In genomic region chr3:127460891-127461437, GRCm38 (mm10) we compare ENCODE assay signal across 21 mouse cellular contexts. TPM values are rescaled to one million over a fixed set of nuclear protein-coding genes. Genes with fewer than 3 reads are reported as not detected.
A peak's percentile ranks its signal among the peaks of the same experiment; 100 is the strongest.
DNase-seq lines count a peak whose midpoint lies in the region; ATAC-seq and TF ChIP-seq lines count a peak whose summit lies in the region.
"Had no signal": no experiment of that assay in that cellular context is flagged by ENCODE, and none has a peak within 500 bp of the region (broad histone marks: within the 10 kb centered on the region; RNA-seq: fewer than 3 reads in every experiment).

No protein-coding gene starts in this region.

- H3K27ac ChIP-seq in liver, embryonic 12.5 days = no peak overlapping the region
- H3K27ac ChIP-seq in liver, postnatal 0 days (ENCODE audit: low read depth) = no peak overlapping the region
- no peak overlapping the region for H3K27ac ChIP-seq in midbrain, embryonic 14.5 days (replicated peaks; ENCODE audit: low read depth, low read length)
- H3K27ac ChIP-seq: kidney, embryonic 15.5 days; limb, embryonic 10.5 days; neural tube, embryonic 13.5 days had no signal

- no peaks in the 10 kb centered on the region; the same call in 1 of the 2 replicates for H3K27me3 ChIP-seq in liver, embryonic 12.5 days (replicated peaks)
- no peaks in the 10 kb centered on the region for H3K27me3 ChIP-seq in liver, postnatal 0 days (ENCODE audit: insufficient read depth, low read length)
- H3K27me3 ChIP-seq in midbrain, embryonic 14.5 days (ENCODE audit: control insufficient read depth, insufficient read depth, low read length) = no peaks in the 10 kb centered on the region
- H3K27me3 ChIP-seq: heart, embryonic 12.5 days; Patski had no signal

- no peak for TF ChIP-seq POLR2A in brain, embryonic 14.5 days (IDR thresholded peaks at IDR 0.05; ENCODE audit: borderline replicate concordance, extremely low read depth, insufficient read depth, insufficient read length, poor library complexity, severe bottlenecking)

- H3K4me1 ChIP-seq in liver, embryonic 12.5 days = peaks cover 34% of the 10 kb centered on the region
- peaks cover 10% of the 10 kb centered on the region for H3K4me1 ChIP-seq in liver, postnatal 0 days (ENCODE audit: insufficient read depth)
- H3K4me1 ChIP-seq in midbrain, embryonic 14.5 days (ENCODE audit: control insufficient read depth, insufficient read depth, low read length) = peaks cover 13% of the 10 kb centered on the region

- no peak overlapping the region for H3K4me2 ChIP-seq in liver, embryonic 12.5 days
- H3K4me2 ChIP-seq in liver, postnatal 0 days (ENCODE audit: low read depth, low read length) = no peak overlapping the region
- no peak overlapping the region for H3K4me2 ChIP-seq in midbrain, embryonic 14.5 days (ENCODE audit: low read length)
- H3K4me2 ChIP-seq: heart, embryonic 12.5 days; kidney, embryonic 15.5 days; neural tube, embryonic 13.5 days had no signal

- no peak for TF ChIP-seq EP300 in liver, postnatal 0 days (IDR thresholded peaks at IDR 0.05; ENCODE audit: low read depth)

- DNase-seq in gastrocnemius, postnatal 14 days = peak; percentile 7
- DNase-seq in gastrocnemius, adult 8-10 months (ENCODE audit: low spot score in 2 of 2) = no peak
- no peak for DNase-seq in liver, postnatal 0 days
- DNase-seq in brain, embryonic 14.5 days (ENCODE audit: low read depth) = peak; percentile 36
- peak; percentile 31 for DNase-seq in midbrain, embryonic 14.5 days
- DNase-seq in layer of hippocampus, adult 8-10 months (ENCODE audit: low spot score in 2 of 2) = no peak
- DNase-seq: adrenal gland, postnatal 14 days; B cell, adult 2 months; cerebellum, adult 18-20 months; lung, adult 18-20 months; lung, postnatal 4 days; thymus, postnatal 25 days had no signal

- H3K9ac ChIP-seq in liver, embryonic 12.5 days = no peak overlapping the region
- H3K9ac ChIP-seq in liver, postnatal 0 days (replicated peaks) = no peak overlapping the region
- no peak overlapping the region for H3K9ac ChIP-seq in midbrain, embryonic 14.5 days (replicated peaks; ENCODE audit: low read length)
- H3K9ac ChIP-seq: heart, embryonic 12.5 days; kidney, embryonic 15.5 days; neural tube, embryonic 13.5 days had no signal

- no peaks in the 10 kb centered on the region for H3K36me3 ChIP-seq in liver, embryonic 12.5 days
- H3K36me3 ChIP-seq in liver, postnatal 0 days (replicated peaks; ENCODE audit: insufficient read depth, low read length) = no peaks in the 10 kb centered on the region
- H3K36me3 ChIP-seq in midbrain, embryonic 14.5 days (ENCODE audit: control insufficient read depth, insufficient read depth, low read length) = no peaks in the 10 kb centered on the region
- H3K36me3 ChIP-seq: heart, embryonic 12.5 days; kidney, embryonic 15.5 days; limb, embryonic 10.5 days; neural tube, embryonic 13.5 days had no signal

- no peak overlapping the region for H3K4me3 ChIP-seq in liver, embryonic 12.5 days
- H3K4me3 ChIP-seq in liver, postnatal 0 days (ENCODE audit: low read depth, low read length) = no peak overlapping the region
- no peak overlapping the region for H3K4me3 ChIP-seq in midbrain, embryonic 14.5 days (replicated peaks; ENCODE audit: low read depth, low read length)
- H3K4me3 ChIP-seq: heart, embryonic 12.5 days; kidney, embryonic 15.5 days; limb, embryonic 10.5 days; neural tube, embryonic 13.5 days had no signal

- no peak for TF ChIP-seq CTCF in liver, postnatal 0 days (IDR thresholded peaks at IDR 0.05; ENCODE audit: low read depth)
- TF ChIP-seq CTCF in brain, embryonic 14.5 days (IDR thresholded peaks at IDR 0.05; ENCODE audit: borderline replicate concordance, extremely low read depth, insufficient read depth, insufficient read length) = no peak

- no peaks in the 10 kb centered on the region for H3K9me3 ChIP-seq in liver, embryonic 12.5 days (replicated peaks)
- H3K9me3 ChIP-seq in liver, postnatal 0 days (ENCODE audit: low read length) = no peaks in the 10 kb centered on the region
- H3K9me3 ChIP-seq in midbrain, embryonic 14.5 days (ENCODE audit: control insufficient read depth, low read length) = no peaks in the 10 kb centered on the region
- H3K9me3 ChIP-seq: heart, embryonic 12.5 days; kidney, embryonic 15.5 days; limb, embryonic 10.5 days; neural tube, embryonic 13.5 days had no signal

- ATAC-seq in liver, embryonic 12.5 days = peak; percentile 30; the same call in 1 of the 2 replicates
- ATAC-seq in liver, postnatal 0 days = no peak
- no peak for ATAC-seq in midbrain, embryonic 14.5 days (ENCODE audit: low FRiP score, low TSS enrichment)
- ATAC-seq: activated CD4-positive, CD25-positive, alpha-beta regulatory T cell, adult 4 months; inflammation-experienced regulatory T-cells, adult 6 months; Patski had no signal

- intact Hi-C loops in gastrocnemius, postnatal 14 days (cut with DNase I; ENCODE audit: low total_unique reads) = no loop called here

- 56% methylated on average over 11 of the region's 11 CpGs for WGBS in liver, embryonic 12.5 days (ENCODE audit: insufficient replicate concordance)
- 63% methylated on average over 11 of the region's 11 CpGs for WGBS in liver, postnatal 0 days (ENCODE audit: insufficient replicate concordance)
- 64% methylated on average over 11 of the region's 11 CpGs for WGBS in midbrain, embryonic 14.5 days

RNA-seq across cellular contexts. Expression of gene Ank2, which starts 38.2 kb away (rescaled TPM):
- total RNA-seq in gastrocnemius, postnatal 14 days (2021) = 100 to 1,000 TPM in 1 of 2 experiments, 10 to 100 TPM in 1; 98.1 to 119 TPM
- total RNA-seq in gastrocnemius, adult 8-10 months (2022) = 100 to 1,000 TPM in 3 of 4 experiments, 10 to 100 TPM in 1; 96.2 to 128 (median 111) TPM
- 9.0 and 10.1 TPM in 2 replicates for polyA plus RNA-seq in liver, embryonic 12.5 days (2016; fragmentation: Nextera tagmentation; extraction: Ambion mirVana)
- polyA plus RNA-seq in liver, postnatal 0 days (2015; fragmentation: Nextera tagmentation; extraction: Ambion mirVana) = 4.7 and 5.1 TPM in 2 replicates
- polyA plus RNA-seq in brain, embryonic 14.5 days (2012; rRNA removed) = 94.5 and 187 TPM in 2 replicates
- 195 and 211 TPM in 2 replicates for polyA plus RNA-seq in midbrain, embryonic 14.5 days (2014; fragmentation: Nextera tagmentation; extraction: Ambion mirVana)
- 100 to 1,000 TPM; 710 to 787 (median 750) TPM for total RNA-seq in layer of hippocampus, adult 8-10 months (2022)
- total RNA-seq: monocyte, adult 5-6 weeks had no signal

Comparison
In these comparisons a context has a peak if more than half of its experiments do, and no peak if none do; other contexts are left out.
1. DNase-seq: peak in gastrocnemius, postnatal 14 days (single experiment), brain, embryonic 14.5 days (single experiment) and midbrain, embryonic 14.5 days (single experiment); none in gastrocnemius, adult 8-10 months (0 of 2), liver, postnatal 0 days (single experiment) and layer of hippocampus, adult 8-10 months (0 of 2).